Mouse (Mus musculus): ENCODE measurements around the gene Ptprcap.

Ptprcap gene

GRCm38 (mm10) chr19:4196048-4196447 lies 42.6 kb downstream of the Ptprcap start:
- no peak for DNase-seq

- DNase-seq = peak in 1 of 2 experiments; percentile 47
Measured at GRCm38 (mm10) chr19:4196548-4196947, 43.1 kb downstream of the Ptprcap start.

- no peak for DNase-seq
Measured at GRCm38 (mm10) chr19:4197180-4197579, 43.8 kb downstream of the Ptprcap start.

DNA sequence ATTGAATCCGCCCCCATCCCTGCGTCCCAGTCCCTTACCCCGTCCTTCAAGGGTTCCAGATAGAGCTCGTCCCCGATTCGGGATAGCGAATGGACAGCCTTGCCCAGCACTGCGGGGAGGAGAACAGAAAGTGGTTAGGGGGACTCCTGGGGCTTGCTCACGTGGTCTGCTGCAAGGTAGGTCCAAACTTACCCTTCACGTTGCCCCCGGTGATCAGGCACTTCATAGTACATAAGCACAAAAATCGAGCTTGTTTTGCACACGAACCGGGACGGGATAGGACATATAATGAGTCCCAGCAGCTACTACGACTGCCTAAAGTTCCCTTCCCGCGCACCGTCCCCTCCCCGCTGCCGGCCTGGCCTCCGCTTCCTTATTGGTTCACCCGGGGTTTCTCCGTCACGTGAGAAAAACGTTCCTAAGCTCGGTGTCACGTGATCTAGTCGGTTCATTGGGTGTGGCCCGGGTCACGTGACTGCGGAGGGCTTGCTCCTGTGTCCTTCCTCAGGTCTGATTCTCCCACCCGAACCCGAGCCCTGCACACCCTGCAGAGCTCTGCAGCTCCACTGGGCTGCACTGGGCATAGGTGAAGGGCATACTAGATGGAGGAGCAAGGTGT lies 48.0 kb downstream of the Ptprcap start, which contains the start of gene Rad9a:
Rad9a (minus strand) TSS at position 372 of the 619 bp plus-strand sequence.
- peak; percentile 98 to 99 for DNase-seq

DNA sequence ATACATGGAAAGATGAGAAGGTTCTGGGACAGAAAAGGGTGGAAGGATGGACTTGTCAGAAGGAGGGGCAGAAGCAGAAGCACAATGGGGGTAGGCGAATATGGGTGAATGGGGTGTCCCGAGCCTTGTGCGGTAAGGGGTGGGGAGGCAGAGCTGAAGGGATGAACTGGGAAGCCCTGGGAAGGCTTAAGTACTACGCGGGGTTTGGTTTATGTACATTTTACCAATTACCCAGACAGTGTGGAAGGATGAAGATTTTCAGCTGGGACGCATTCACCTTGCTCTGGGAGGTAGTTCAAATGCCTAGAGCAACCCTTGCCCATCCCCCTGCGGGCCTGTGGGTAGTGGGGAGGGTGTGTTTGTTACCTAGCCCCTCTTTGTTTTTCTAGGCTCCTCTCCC lies 48.7 kb downstream of the Ptprcap start:
- DNase-seq = no peak

GRCm38 (mm10) chr19:4203148-4203547 lies 49.7 kb downstream of the Ptprcap start:
- DNase-seq = no peak

DNA sequence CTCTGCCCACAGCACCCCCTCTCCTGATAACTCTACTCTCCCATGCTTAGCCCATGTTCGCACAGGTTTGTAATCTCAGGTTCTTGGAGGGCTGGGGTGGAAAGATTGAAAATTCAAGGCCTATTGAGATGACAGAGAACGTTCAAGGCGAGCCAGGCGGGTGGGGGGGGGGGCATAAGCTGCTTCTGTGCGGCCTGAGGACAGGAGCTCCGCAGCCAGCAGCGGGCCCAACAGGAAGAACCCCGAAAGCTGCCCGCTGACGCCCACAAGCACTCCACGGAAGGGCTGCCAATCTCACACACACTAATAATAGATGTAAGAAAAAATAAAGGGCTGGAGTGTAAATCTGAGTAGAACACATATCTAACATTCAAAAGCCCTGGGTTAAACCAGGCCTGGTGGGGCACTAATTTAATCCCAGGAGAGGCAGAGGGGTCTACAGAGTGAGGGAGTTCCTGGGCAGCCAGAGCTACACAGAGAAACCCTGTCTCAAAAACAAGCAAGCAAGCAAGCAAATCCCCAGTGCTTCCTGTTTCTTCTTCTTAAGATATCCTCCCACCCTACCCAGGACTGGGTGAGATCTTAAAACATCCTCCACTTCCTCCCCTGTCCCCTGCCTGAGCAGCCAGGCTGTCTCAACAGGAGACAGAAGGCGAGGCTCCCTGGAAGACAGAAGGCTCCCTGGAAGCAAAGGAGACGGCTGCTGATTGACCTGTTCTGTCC lies 50.4 kb downstream of the Ptprcap start:
- no peak for DNase-seq

DNA sequence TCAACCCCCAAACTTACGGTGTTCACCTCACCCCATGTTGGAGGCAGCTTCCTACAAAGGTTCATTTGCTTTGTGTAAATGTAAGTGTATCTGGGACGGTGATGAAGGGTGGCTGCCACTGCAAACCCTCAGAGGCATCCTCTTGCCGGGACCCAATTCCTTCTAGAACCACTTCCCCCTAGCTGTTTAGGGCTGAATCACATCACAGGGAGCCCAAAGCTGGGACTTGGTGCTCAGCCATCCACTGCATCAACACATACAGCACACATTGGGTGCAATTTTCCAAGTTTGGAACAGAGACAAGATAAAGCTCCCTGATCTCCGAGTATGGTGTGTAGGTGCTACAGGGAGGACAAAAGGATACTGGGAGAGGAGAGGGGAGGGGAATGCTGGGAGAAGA lies 51.5 kb downstream of the Ptprcap start:
- no peak for DNase-seq

All from cerebellum, postnatal 10 days (tissue).